Comparison of ENCODE assay signal across 11 mouse cellular contexts in genomic region chr13:3526328-3526727, GRCm38 (mm10). TPM values are rescaled to one million over a fixed set of nuclear protein-coding genes. Genes with fewer than 3 reads are reported as not detected.
DNase-seq lines count a peak whose midpoint lies in the region; ATAC-seq and TF ChIP-seq lines count a peak whose summit lies in the region.
"Had no signal": no experiment of that assay in that cellular context is flagged by ENCODE, and none has a peak within 500 bp of the region (broad histone marks: within the 10 kb centered on the region; RNA-seq: fewer than 3 reads in every experiment).

No protein-coding gene starts in this region.

- H3K4me1 ChIP-seq in kidney, embryonic 16.5 days (ENCODE audit: insufficient read depth, low read length): no peaks in the 10 kb centered on the region
- peaks cover 3% of the 10 kb centered on the region for H3K4me1 ChIP-seq in spleen, adult 2 months (ENCODE audit: control insufficient read depth, insufficient read depth, insufficient read length)
- H3K4me1 ChIP-seq in midbrain, embryonic 13.5 days (replicated peaks): peaks cover 4% of the 10 kb centered on the region; the same call in 1 of the 2 replicates
- H3K4me1 ChIP-seq: stomach, embryonic 15.5 days had no signal

- no peak overlapping the region for H3K27ac ChIP-seq in kidney, embryonic 16.5 days (ENCODE audit: low read length)
- peak overlapping the region; percentile 85 for H3K27ac ChIP-seq in spleen, adult 2 months (ENCODE audit: insufficient read depth, low read length)
- no peak overlapping the region for H3K27ac ChIP-seq in midbrain, embryonic 13.5 days
- H3K27ac ChIP-seq: liver, embryonic 14.5 days; stomach, embryonic 15.5 days had no signal

- 85% methylated on average over 8 of the region's 8 CpGs for WGBS in kidney, embryonic 16.5 days
- WGBS in spleen, adult 2 months: 9% methylated on average over 8 of the region's 8 CpGs
- 85% methylated on average over 8 of the region's 8 CpGs for WGBS in midbrain, embryonic 13.5 days

- H3K4me3 ChIP-seq in kidney, embryonic 16.5 days (ENCODE audit: low read length): no peak overlapping the region
- no peak overlapping the region for H3K4me3 ChIP-seq in spleen, adult 2 months (ENCODE audit: extremely low read depth, insufficient read depth, insufficient read length)
- H3K4me3 ChIP-seq in midbrain, embryonic 13.5 days (replicated peaks): no peak overlapping the region
- H3K4me3 ChIP-seq: stomach, embryonic 15.5 days had no signal

- no peak for ATAC-seq in kidney, embryonic 16.5 days (ENCODE audit: low FRiP score, low TSS enrichment)
- no peak for ATAC-seq in midbrain, embryonic 13.5 days

- no peaks in the 10 kb centered on the region for H3K9me3 ChIP-seq in kidney, embryonic 16.5 days (ENCODE audit: low read length)
- no peaks in the 10 kb centered on the region for H3K9me3 ChIP-seq in midbrain, embryonic 13.5 days
- H3K9me3 ChIP-seq: stomach, embryonic 15.5 days had no signal

- peak; percentile 6 for DNase-seq in kidney, postnatal 14 days
- peak; percentile 49 to 53 for DNase-seq in CD8-positive naive resting alpha-beta T cell, adult 2 months (ENCODE audit: low read depth in 2 of 2, low spot score in 2 of 2)
- DNase-seq in induced T-regulatory cell, adult 2 months (ENCODE audit: low read depth): peak; percentile 82
- peak; percentile 65 to 94 for DNase-seq in spleen, adult 2 months (ENCODE audit: low read depth in 1 of 2, low spot score in 2 of 2)
- no peak for DNase-seq in urinary bladder, postnatal 36 days (ENCODE audit: low spot score in 2 of 2)
- DNase-seq in right cerebral cortex, adult 18-20 months: no peak
- DNase-seq: heart, postnatal 10 days had no signal

- H3K4me2 ChIP-seq in kidney, embryonic 16.5 days (replicated peaks; ENCODE audit: low read depth, low read length): no peak overlapping the region
- H3K4me2 ChIP-seq in midbrain, embryonic 13.5 days (replicated peaks): no peak overlapping the region
- H3K4me2 ChIP-seq: stomach, embryonic 15.5 days had no signal

- H3K9ac ChIP-seq in kidney, embryonic 16.5 days (replicated peaks; ENCODE audit: low read length): no peak overlapping the region
- H3K9ac ChIP-seq in midbrain, embryonic 13.5 days (replicated peaks): no peak overlapping the region
- H3K9ac ChIP-seq: liver, embryonic 14.5 days; stomach, embryonic 15.5 days had no signal

- no peaks in the 10 kb centered on the region for H3K36me3 ChIP-seq in kidney, embryonic 16.5 days (ENCODE audit: insufficient read depth, low read length)
- H3K36me3 ChIP-seq in spleen, adult 2 months (ENCODE audit: control insufficient read depth, insufficient read depth, low read length): no peaks in the 10 kb centered on the region
- H3K36me3 ChIP-seq in midbrain, embryonic 13.5 days: no peaks in the 10 kb centered on the region
- H3K36me3 ChIP-seq: stomach, embryonic 15.5 days had no signal

- TF ChIP-seq POLR2A in spleen, adult 2 months (IDR thresholded peaks at IDR 0.05; ENCODE audit: low read depth, low read length): peak; percentile 23; the same call in 1 of the 2 replicates

- no peak for TF ChIP-seq CTCF in spleen, adult 2 months (IDR thresholded peaks at IDR 0.05; ENCODE audit: extremely low read depth, insufficient read depth, insufficient read length, insufficient replicate concordance)

- H3K27me3 ChIP-seq in kidney, embryonic 16.5 days (ENCODE audit: insufficient read depth, low read length): no peaks in the 10 kb centered on the region
- no peaks in the 10 kb centered on the region for H3K27me3 ChIP-seq in spleen, adult 2 months (ENCODE audit: control insufficient read depth, insufficient read depth, low read length)
- H3K27me3 ChIP-seq in midbrain, embryonic 13.5 days: no peaks in the 10 kb centered on the region
- H3K27me3 ChIP-seq: stomach, embryonic 15.5 days had no signal

RNA-seq across cellular contexts. Expression of gene Gdi2, which starts 11.5 kb away (rescaled TPM):
- 435 and 448 TPM in 2 replicates for polyA plus RNA-seq in kidney, embryonic 16.5 days (2015; fragmentation: Nextera tagmentation; extraction: Ambion mirVana)
- 114 and 130 TPM in 2 replicates for polyA plus RNA-seq in spleen, adult 2 months (2012; rRNA removed)
- polyA plus RNA-seq in midbrain, embryonic 13.5 days (2015; fragmentation: Nextera tagmentation; extraction: Ambion mirVana): 435 and 460 TPM in 2 replicates

Comparison
In these comparisons a context has a peak if more than half of its experiments do, and no peak if none do; other contexts are left out.
1. DNase-seq: peak in kidney, postnatal 14 days (single experiment), CD8-positive naive resting alpha-beta T cell, adult 2 months (2 of 2), induced T-regulatory cell, adult 2 months (single experiment) and spleen, adult 2 months (2 of 2); none in urinary bladder, postnatal 36 days (0 of 2) and right cerebral cortex, adult 18-20 months (single experiment).